Mouse (Mus musculus) forebrain, embryonic 11.5 days (tissue): ENCODE measurements around the gene Tmcc2. TPM values are rescaled to one million over a fixed set of nuclear protein-coding genes. Genes with fewer than 3 reads are reported as not detected.

Experiments
- ATAC-seq: fragments of 200-750 bp; cut with Nextera tagmentation; replicated peaks from 2 replicates; pipeline ENCODE4 v1.8.0; 2017; ENCODE audit warnings: moderate TSS enrichment; ENCODE audit not compliant: low FRiP score
- DNase-seq: peaks from one replicate; pipeline ENCODE4 v3.0.0-alpha.2; 2017; ENCODE audit warnings: low spot score
- H3K27ac ChIP-seq: fragments of 300-500 bp; sonication (generic); 2 replicates; pipeline ENCODE4 v1.5.1; 2014; ENCODE audit warnings: low read depth, low read length
- H3K27me3 ChIP-seq: fragments of 300-500 bp; sonication (generic); 2 replicates; pipeline ENCODE4 v1.6.1; 2014; ENCODE audit warnings: mild to moderate bottlenecking, low read length, mixed read lengths; ENCODE audit not compliant: control insufficient read depth, insufficient read depth
- H3K36me3 ChIP-seq: fragments of 300-500 bp; sonication (generic); 2 replicates; pipeline ENCODE4 v1.6.1; 2014; ENCODE audit warnings: mild to moderate bottlenecking, low read length, moderate library complexity, mixed read lengths; ENCODE audit not compliant: control insufficient read depth, insufficient read depth
- H3K4me1 ChIP-seq: fragments of 300-500 bp; sonication (generic); replicated peaks from 2 replicates; pipeline ENCODE4 v1.6.1; 2014; ENCODE audit warnings: low read length, mixed read lengths; ENCODE audit not compliant: control insufficient read depth, insufficient read depth
- H3K4me2 ChIP-seq: fragments of 300-500 bp; sonication (generic); 2 replicates; pipeline ENCODE4 v1.6.1; 2014; ENCODE audit warnings: low read depth, mild to moderate bottlenecking, low read length, moderate library complexity, mixed read lengths; ENCODE audit not compliant: severe bottlenecking
- H3K4me3 ChIP-seq: fragments of 300-500 bp; sonication (generic); 2 replicates; pipeline ENCODE4 v1.5.1; 2014; ENCODE audit warnings: low read depth, low read length
- H3K9ac ChIP-seq: fragments of 300-500 bp; sonication (generic); 2 replicates; pipeline ENCODE4 v1.6.1; 2014; ENCODE audit warnings: low read length
- H3K9me3 ChIP-seq: fragments of 300-500 bp; sonication (generic); 2 replicates; pipeline ENCODE4 v1.6.1; 2016; ENCODE audit warnings: low read length, mixed read lengths; ENCODE audit not compliant: control insufficient read depth
- WGBS: fragments of 180-500 bp; shearing (Covaris S2); extraction: QIAGEN DNeasy Blood & Tissue Kit; methylation state at CpG from one replicate; pipeline ENCODE4 v1.1.7; 2014; 5-methylcytosine and 5-hydroxymethylcytosine counted together
- polyA plus RNA-seq: library from polyadenylated mRNA; unstranded; fragments of >200 nt; fragmentation: Nextera tagmentation; extraction: Ambion mirVana; gene quantifications from 2 replicates; pipeline ENCODE4 v1.2.1, GENCODE M21; 2014

Tmcc2 gene
- polyA plus RNA-seq, result 13.3 and 16.1 TPM in 2 replicates

GRCm38 (mm10) chr1:132390691-132391579 is at the start of gene Tmcc2:
Tmcc2 (minus strand) TSS chr1:132391281.
- ATAC-seq (peak; percentile 8; the same call in 1 of the 2 replicates), DNase-seq (peak; percentile 70)
- H3K36me3 ChIP-seq, result no peaks in the 10 kb centered on the region; the same call in 1 of the 2 replicates
- no peaks in the 10 kb centered on the region; the same call in 1 of the 2 replicates for H3K27me3 ChIP-seq
- peak within 1 kb of the TSS; percentile 63; the same call in 1 of the 2 replicates for H3K27ac ChIP-seq
- peak within 1 kb of the TSS; percentile 80 for H3K4me3 ChIP-seq
- H3K4me2 ChIP-seq, result peak within 1 kb of the TSS; percentile 89
- no peaks in the 10 kb centered on the region for H3K9me3 ChIP-seq
- peak within 1 kb of the TSS; percentile 95 for H3K9ac ChIP-seq
- H3K4me1 ChIP-seq, result peaks cover 16% of the 10 kb centered on the region
- under 1% methylated on average over 48 of the region's 50 CpGs for WGBS

- Histone ChIP-seq H3K9ac (no peak overlapping the region), H3K36me3 (peaks cover 4% of the 10 kb centered on the region), H3K4me1 (no peaks in the 10 kb centered on the region), H3K27me3 (no peaks in the 10 kb centered on the region), H3K4me3 (no peak overlapping the region), H3K4me2 (no peak overlapping the region), H3K27ac (no peak overlapping the region), H3K9me3 (no peaks in the 10 kb centered on the region)
- WGBS, result 84% methylated on average over 5 of the region's 5 CpGs
- ATAC-seq (no peak), DNase-seq (no peak)
Observed at GRCm38 (mm10) chr1:132437389-132437788, 46.3 kb upstream of the Tmcc2 start.

- WGBS, result 84% methylated on average over 1 of the region's 1 CpGs
- no peak for ATAC-seq
- H3K4me3 ChIP-seq, result no peak overlapping the region
Observed at GRCm38 (mm10) chr1:132436960-132437359, 45.9 kb upstream of the Tmcc2 start.

GRCm38 (mm10) chr1:132436320-132436958 is 45.4 kb upstream of the Tmcc2 start:
- H3K4me2 ChIP-seq, result no peak overlapping the region
- H3K4me1 ChIP-seq, result no peaks in the 10 kb centered on the region
- H3K27ac ChIP-seq, result no peak overlapping the region
- 71% methylated on average over 4 of the region's 4 CpGs for WGBS
- DNase-seq (no peak), ATAC-seq (no peak)
- no peaks in the 10 kb centered on the region for H3K27me3 ChIP-seq
- H3K4me3 ChIP-seq, result no peak overlapping the region
- H3K9ac ChIP-seq, result no peak overlapping the region
- peaks cover 4% of the 10 kb centered on the region for H3K36me3 ChIP-seq
- no peaks in the 10 kb centered on the region for H3K9me3 ChIP-seq

More at GRCm38 (mm10) chr1:132436960-132437359, 45.9 kb upstream of the Tmcc2 start:
- peaks cover 4% of the 10 kb centered on the region for H3K36me3 ChIP-seq
- no peak overlapping the region for H3K9ac ChIP-seq
- H3K4me2 ChIP-seq, result no peak overlapping the region
- no peak overlapping the region for H3K27ac ChIP-seq
- DNase-seq, result no peak
- no peaks in the 10 kb centered on the region for H3K9me3 ChIP-seq
- H3K27me3 ChIP-seq, result no peaks in the 10 kb centered on the region
- H3K4me1 ChIP-seq, result no peaks in the 10 kb centered on the region

- Histone ChIP-seq H3K4me1 (0 out of 2 replicates have a peak, but pooled peaks cover 2% of the 10 kb centered on the region), H3K9ac (no peak overlapping the region), H3K4me3 (no peak overlapping the region), H3K36me3 (no peaks in the 10 kb centered on the region), H3K27ac (no peak overlapping the region), H3K27me3 (no peaks in the 10 kb centered on the region), H3K9me3 (no peaks in the 10 kb centered on the region), H3K4me2 (no peak overlapping the region)
- DNase-seq, result no peak
- ATAC-seq, result no peak
- WGBS, result 92% methylated on average over 12 of the region's 12 CpGs
Observed at GRCm38 (mm10) chr1:132434032-132434431, 43.0 kb upstream of the Tmcc2 start.

GRCm38 (mm10) chr1:132433349-132433748 is 42.3 kb upstream of the Tmcc2 start:
- WGBS, result 87% methylated on average over 5 of the region's 5 CpGs
- H3K9me3 ChIP-seq, result no peaks in the 10 kb centered on the region
- H3K36me3 ChIP-seq, result no peaks in the 10 kb centered on the region
- no peak overlapping the region for H3K27ac ChIP-seq
- no peak overlapping the region for H3K9ac ChIP-seq
- no peaks in the 10 kb centered on the region for H3K27me3 ChIP-seq
- DNase-seq (no peak), ATAC-seq (no peak)
- H3K4me2 ChIP-seq, result no peak overlapping the region
- H3K4me1 ChIP-seq, result 0 out of 2 replicates have a peak, but pooled peaks cover 2% of the 10 kb centered on the region
- no peak overlapping the region for H3K4me3 ChIP-seq

- Histone ChIP-seq H3K9me3 (no peaks in the 10 kb centered on the region), H3K27ac (no peak overlapping the region), H3K4me3 (no peak overlapping the region), H3K4me2 (no peak overlapping the region), H3K4me1 (0 out of 2 replicates have a peak, but pooled peaks cover 2% of the 10 kb centered on the region), H3K9ac (no peak overlapping the region), H3K36me3 (no peaks in the 10 kb centered on the region), H3K27me3 (no peaks in the 10 kb centered on the region)
- 81% methylated on average over 9 of the region's 9 CpGs for WGBS
- DNase-seq (no peak), ATAC-seq (no peak)
Observed at GRCm38 (mm10) chr1:132431716-132432115, 40.6 kb upstream of the Tmcc2 start.

- ATAC-seq, result no peak
- no peaks in the 10 kb centered on the region for H3K27me3 ChIP-seq
- no peaks in the 10 kb centered on the region for H3K36me3 ChIP-seq
- H3K27ac ChIP-seq, result no peak overlapping the region
- H3K9me3 ChIP-seq, result no peaks in the 10 kb centered on the region
- H3K9ac ChIP-seq, result no peak overlapping the region
- 71% methylated on average over 3 of the region's 3 CpGs for WGBS
- 0 out of 2 replicates have a peak, but pooled peaks cover 2% of the 10 kb centered on the region for H3K4me1 ChIP-seq
- H3K4me2 ChIP-seq, result no peak overlapping the region
- no peak for DNase-seq
- H3K4me3 ChIP-seq, result no peak overlapping the region
Observed at GRCm38 (mm10) chr1:132430818-132431217, 39.7 kb upstream of the Tmcc2 start.
